13 mouse cellular contexts compared by ENCODE assay signal in the genomic region with DNA sequence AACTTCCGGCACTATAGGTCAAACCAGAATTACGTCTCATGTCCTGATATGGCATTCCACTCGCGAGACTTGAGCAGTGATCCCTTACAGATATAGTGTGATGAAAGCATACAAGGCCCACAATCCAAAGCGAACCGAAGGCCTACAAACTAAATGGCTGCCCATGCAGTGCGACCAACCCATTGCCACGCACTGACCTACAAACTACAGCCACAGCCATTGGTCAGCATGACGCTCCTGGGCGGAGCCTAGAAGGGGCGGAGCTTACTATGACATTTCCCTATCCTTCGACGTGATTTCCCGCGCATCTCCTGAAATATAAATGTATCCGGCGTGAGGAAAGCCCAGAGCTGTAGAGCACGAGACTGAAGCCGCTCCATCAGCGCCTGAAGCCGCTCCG. TPM values are rescaled to one million over a fixed set of nuclear protein-coding genes. Genes with fewer than 3 reads are reported as not detected.
A peak's percentile ranks its signal among the peaks of the same experiment; 100 is the strongest.
DNase-seq lines count a peak whose midpoint lies in the region; ATAC-seq and TF ChIP-seq lines count a peak whose summit lies in the region.
"Had no signal": no experiment of that assay in that cellular context is flagged by ENCODE, and none has a peak within 500 bp of the region (broad histone marks: within the 10 kb centered on the region; RNA-seq: fewer than 3 reads in every experiment).

A gene (plus strand): TSS at position 387 of the 400 bp plus-strand sequence.

- 48% methylated on average over 22 of the region's 22 CpGs for WGBS in lung, embryonic 14.5 days
- WGBS in embryonic facial prominence, embryonic 15.5 days = 58% methylated on average over 22 of the region's 22 CpGs
- WGBS in hindbrain, postnatal 0 days = 59% methylated on average over 22 of the region's 22 CpGs
- WGBS in stomach, embryonic 16.5 days = 55% methylated on average over 22 of the region's 22 CpGs

- no peak within 1 kb of the TSS for H3K4me3 ChIP-seq in lung, embryonic 14.5 days (ENCODE audit: low read depth, low read length)
- no peak within 1 kb of the TSS for H3K4me3 ChIP-seq in embryonic facial prominence, embryonic 15.5 days (replicated peaks)
- 0 out of 2 replicates have a peak within 1 kb of the TSS, but pooled peaks have one; percentile 8 for H3K4me3 ChIP-seq in hindbrain, postnatal 0 days (ENCODE audit: low read length)
- H3K4me3 ChIP-seq in stomach, embryonic 16.5 days (replicated peaks; ENCODE audit: low read length) = no peak within 1 kb of the TSS

- no peak for DNase-seq in lung, embryonic 14.5 days
- DNase-seq in lung, postnatal 14 days = no peak
- DNase-seq in hindbrain, postnatal 0 days (ENCODE audit: low spot score) = peak; percentile 4
- no peak for DNase-seq in liver
- DNase-seq in cerebellum, adult 8-10 months = no peak
- no peak for DNase-seq in right cerebral cortex, postnatal 4 days
- DNase-seq: cerebellum, postnatal 36 days had no signal

- no peak within 1 kb of the TSS for H3K9ac ChIP-seq in lung, embryonic 14.5 days
- no peak within 1 kb of the TSS for H3K9ac ChIP-seq in embryonic facial prominence, embryonic 15.5 days
- no peak within 1 kb of the TSS for H3K9ac ChIP-seq in hindbrain, postnatal 0 days (replicated peaks; ENCODE audit: low read length)
- no peak within 1 kb of the TSS for H3K9ac ChIP-seq in stomach, embryonic 16.5 days (ENCODE audit: low read length)

- no peaks in the 10 kb centered on the region for H3K9me3 ChIP-seq in lung, embryonic 14.5 days (ENCODE audit: low read depth, low read length)
- no peaks in the 10 kb centered on the region for H3K9me3 ChIP-seq in embryonic facial prominence, embryonic 15.5 days (replicated peaks)
- 0 out of 2 replicates have a peak, but pooled peaks cover 3% of the 10 kb centered on the region for H3K9me3 ChIP-seq in hindbrain, postnatal 0 days (ENCODE audit: low read length)
- H3K9me3 ChIP-seq in stomach, embryonic 16.5 days (replicated peaks; ENCODE audit: control insufficient read depth, low read length) = no peaks in the 10 kb centered on the region

- H3K4me1 ChIP-seq in lung, embryonic 14.5 days (ENCODE audit: insufficient read depth) = no peaks in the 10 kb centered on the region
- no peaks in the 10 kb centered on the region for H3K4me1 ChIP-seq in embryonic facial prominence, embryonic 15.5 days
- no peaks in the 10 kb centered on the region for H3K4me1 ChIP-seq in hindbrain, postnatal 0 days (ENCODE audit: insufficient read depth, low read length)
- H3K4me1 ChIP-seq in stomach, embryonic 16.5 days (ENCODE audit: control insufficient read depth, insufficient read depth, low read length) = no peaks in the 10 kb centered on the region

- peak within 1 kb of the TSS; percentile 31; the same call in 1 of the 2 replicates for H3K4me2 ChIP-seq in lung, embryonic 14.5 days
- peak within 1 kb of the TSS; percentile 24; the same call in 1 of the 2 replicates for H3K4me2 ChIP-seq in embryonic facial prominence, embryonic 15.5 days (replicated peaks)
- H3K4me2 ChIP-seq in hindbrain, postnatal 0 days (ENCODE audit: low read depth, low read length) = no peak within 1 kb of the TSS
- 0 out of 2 replicates have a peak within 1 kb of the TSS, but pooled peaks have one; percentile 12 for H3K4me2 ChIP-seq in stomach, embryonic 16.5 days (ENCODE audit: low read depth, low read length)

- no peak for ATAC-seq in lung, embryonic 14.5 days (ENCODE audit: insufficient read depth)
- no peak for ATAC-seq in embryonic facial prominence, embryonic 15.5 days (ENCODE audit: insufficient number of reproducible peaks, low FRiP score, low TSS enrichment, low read depth)
- 0 out of 2 replicates have a peak, but pooled peaks have one; percentile 12 for ATAC-seq in hindbrain, postnatal 0 days
- ATAC-seq in stomach, embryonic 16.5 days (ENCODE audit: insufficient read depth, low FRiP score) = no peak
- ATAC-seq: lung, postnatal 0 days had no signal

- H3K36me3 ChIP-seq in lung, embryonic 14.5 days (ENCODE audit: insufficient read depth) = no peaks in the 10 kb centered on the region
- no peaks in the 10 kb centered on the region for H3K36me3 ChIP-seq in embryonic facial prominence, embryonic 15.5 days
- H3K36me3 ChIP-seq in hindbrain, postnatal 0 days (ENCODE audit: insufficient read depth, low read length) = no peaks in the 10 kb centered on the region
- H3K36me3 ChIP-seq in stomach, embryonic 16.5 days (ENCODE audit: control insufficient read depth, insufficient read depth, low read length) = no peaks in the 10 kb centered on the region

- no peak for TF ChIP-seq CTCF in lung, embryonic 14.5 days (IDR thresholded peaks at IDR 0.05; ENCODE audit: low read depth)
- TF ChIP-seq CTCF in hindbrain, postnatal 0 days (IDR thresholded peaks at IDR 0.05; ENCODE audit: low read depth) = no peak

- no peak within 1 kb of the TSS for H3K27ac ChIP-seq in lung, embryonic 14.5 days (ENCODE audit: low read depth)
- no peak within 1 kb of the TSS for H3K27ac ChIP-seq in embryonic facial prominence, embryonic 15.5 days (replicated peaks)
- no peak within 1 kb of the TSS for H3K27ac ChIP-seq in hindbrain, postnatal 0 days
- H3K27ac ChIP-seq in stomach, embryonic 16.5 days (ENCODE audit: low read length) = no peak within 1 kb of the TSS

- no peaks in the 10 kb centered on the region for H3K27me3 ChIP-seq in lung, embryonic 14.5 days (ENCODE audit: insufficient read depth, low read length)
- H3K27me3 ChIP-seq in embryonic facial prominence, embryonic 15.5 days = no peaks in the 10 kb centered on the region
- no peaks in the 10 kb centered on the region for H3K27me3 ChIP-seq in hindbrain, postnatal 0 days (ENCODE audit: insufficient read depth, low read length)
- H3K27me3 ChIP-seq in stomach, embryonic 16.5 days (ENCODE audit: control insufficient read depth, insufficient read depth, low read length) = no peaks in the 10 kb centered on the region

RNA-seq across cellular contexts. Expression of the gene that starts here (rescaled TPM):
- polyA plus RNA-seq in lung, embryonic 14.5 days (2014; fragmentation: Nextera tagmentation; extraction: Ambion mirVana) = not detected in 2 replicates
- polyA plus RNA-seq in embryonic facial prominence, embryonic 15.5 days (2015; fragmentation: Nextera tagmentation; extraction: Ambion mirVana) = not detected in 2 replicates
- not detected in 2 replicates for total RNA-seq in hindbrain, postnatal 0 days (2014; rRNA removed)
- polyA plus RNA-seq in hindbrain, postnatal 0 days (2015; fragmentation: Nextera tagmentation; extraction: Ambion mirVana) = not detected in 2 replicates
- not detected in 2 replicates for polyA plus RNA-seq in stomach, embryonic 16.5 days (2015; fragmentation: Nextera tagmentation; extraction: Ambion mirVana)
- total RNA-seq: adrenal gland, postnatal 4 days; gastrocnemius, adult 18-20 months had no signal
- polyA plus RNA-seq: kidney, embryonic 14.5 days; lung, postnatal 0 days had no signal

Comparison
In these comparisons a context has a peak if more than half of its experiments do, and no peak if none do; other contexts are left out.
1. Peak in DNase-seq, ATAC-seq and H3K4me3 ChIP-seq in hindbrain, postnatal 0 days; RNA of the gene not detected or under 1 TPM.